Mouse (Mus musculus): Measurements from ENCODE around the gene Paqr4. TPM values are rescaled to one million over a fixed set of nuclear protein-coding genes. Genes with fewer than 3 reads are reported as not detected.
A peak's percentile ranks its signal among the peaks of the same experiment; 100 is the strongest.

Gene Paqr4
- polyA plus RNA-seq (2012; rRNA removed), result 0.69 and 0.85 TPM in 2 replicates

GRCm38 (mm10) chr17:23740598-23741021, at the start of gene Paqr4:
TSS of gene Paqr4 (minus strand) at chr17:23740867.
- no peak for TF ChIP-seq POLR2A (IDR thresholded peaks at IDR 0.05; ENCODE audit: control insufficient read depth, low read depth, low read length)
- no peak for TF ChIP-seq CTCF (IDR thresholded peaks at IDR 0.05; ENCODE audit: control insufficient read depth, insufficient read depth, insufficient replicate concordance, low read depth, low read length)
- Histone ChIP-seq H3K4me3 (ENCODE audit: control insufficient read depth, low read depth, low read length) (peak within 1 kb of the TSS; percentile 74), H3K4me1 (ENCODE audit: control insufficient read depth, insufficient read depth, low read length) (peaks cover 35% of the 10 kb centered on the region), H3K27ac (ENCODE audit: control insufficient read depth, insufficient read depth, low read depth, low read length) (no peak within 1 kb of the TSS), H3K36me3 (ENCODE audit: control insufficient read depth, insufficient read depth, low read length) (no peaks in the 10 kb centered on the region), H3K27me3 (ENCODE audit: control insufficient read depth, insufficient read depth, low read length) (0 out of 2 replicates have a peak, but pooled peaks cover 4% of the 10 kb centered on the region)

GRCm38 (mm10) chr17:23789749-23790268, 49.1 kb upstream of the Paqr4 start:
- TF ChIP-seq POLR2A (IDR thresholded peaks at IDR 0.05; ENCODE audit: control insufficient read depth, low read depth, low read length) (no peak), CTCF (IDR thresholded peaks at IDR 0.05; ENCODE audit: control insufficient read depth, insufficient read depth, insufficient replicate concordance, low read depth, low read length) (no peak)
- Histone ChIP-seq H3K27me3 (ENCODE audit: control insufficient read depth, insufficient read depth, low read length) (no peaks in the 10 kb centered on the region), H3K4me1 (ENCODE audit: control insufficient read depth, insufficient read depth, low read length) (peaks cover 14% of the 10 kb centered on the region), H3K36me3 (ENCODE audit: control insufficient read depth, insufficient read depth, low read length) (no peaks in the 10 kb centered on the region), H3K4me3 (ENCODE audit: control insufficient read depth, low read depth, low read length) (no peak overlapping the region; the same call in 1 of the 2 replicates), H3K27ac (ENCODE audit: control insufficient read depth, insufficient read depth, low read depth, low read length) (no peak overlapping the region; the same call in 1 of the 2 replicates)

- no peak overlapping the region for H3K27ac ChIP-seq (ENCODE audit: control insufficient read depth, insufficient read depth, low read depth, low read length)
- no peak overlapping the region for H3K4me3 ChIP-seq (ENCODE audit: control insufficient read depth, low read depth, low read length)
- no peaks in the 10 kb centered on the region for H3K36me3 ChIP-seq (ENCODE audit: control insufficient read depth, insufficient read depth, low read length)
- peaks cover 14% of the 10 kb centered on the region for H3K4me1 ChIP-seq (ENCODE audit: control insufficient read depth, insufficient read depth, low read length)
- no peaks in the 10 kb centered on the region for H3K27me3 ChIP-seq (ENCODE audit: control insufficient read depth, insufficient read depth, low read length)
- no peak for TF ChIP-seq POLR2A (IDR thresholded peaks at IDR 0.05; ENCODE audit: control insufficient read depth, low read depth, low read length)
- no peak for TF ChIP-seq CTCF (IDR thresholded peaks at IDR 0.05; ENCODE audit: control insufficient read depth, insufficient read depth, insufficient replicate concordance, low read depth, low read length)
Observed at GRCm38 (mm10) chr17:23788973-23789372, 48.3 kb upstream of the Paqr4 start.

GRCm38 (mm10) chr17:23786510-23786931, 45.9 kb upstream of the Paqr4 start:
- TF ChIP-seq CTCF (IDR thresholded peaks at IDR 0.05; ENCODE audit: control insufficient read depth, insufficient read depth, insufficient replicate concordance, low read depth, low read length) (no peak), POLR2A (IDR thresholded peaks at IDR 0.05; ENCODE audit: control insufficient read depth, low read depth, low read length) (no peak)
- H3K4me1 ChIP-seq (ENCODE audit: control insufficient read depth, insufficient read depth, low read length), result peaks cover 14% of the 10 kb centered on the region
- peak overlapping the region; percentile 14 for H3K4me3 ChIP-seq (ENCODE audit: control insufficient read depth, low read depth, low read length)
- H3K36me3 ChIP-seq (ENCODE audit: control insufficient read depth, insufficient read depth, low read length), result no peaks in the 10 kb centered on the region
- H3K27ac ChIP-seq (ENCODE audit: control insufficient read depth, insufficient read depth, low read depth, low read length), result no peak overlapping the region
- H3K27me3 ChIP-seq (ENCODE audit: control insufficient read depth, insufficient read depth, low read length), result no peaks in the 10 kb centered on the region

GRCm38 (mm10) chr17:23785561-23786471, 45.1 kb upstream of the Paqr4 start, which contains the start of gene Flywch2:
TSS of gene Flywch2 (minus strand) at chr17:23786081.
- H3K4me3 ChIP-seq (ENCODE audit: control insufficient read depth, low read depth, low read length), result peak within 1 kb of the TSS; percentile 70
- no peaks in the 10 kb centered on the region for H3K27me3 ChIP-seq (ENCODE audit: control insufficient read depth, insufficient read depth, low read length)
- no peak within 1 kb of the TSS for H3K27ac ChIP-seq (ENCODE audit: control insufficient read depth, insufficient read depth, low read depth, low read length)
- no peak for TF ChIP-seq CTCF (IDR thresholded peaks at IDR 0.05; ENCODE audit: control insufficient read depth, insufficient read depth, insufficient replicate concordance, low read depth, low read length)
- no peak for TF ChIP-seq POLR2A (IDR thresholded peaks at IDR 0.05; ENCODE audit: control insufficient read depth, low read depth, low read length)
- H3K4me1 ChIP-seq (ENCODE audit: control insufficient read depth, insufficient read depth, low read length), result peaks cover 12% of the 10 kb centered on the region
- H3K36me3 ChIP-seq (ENCODE audit: control insufficient read depth, insufficient read depth, low read length), result no peaks in the 10 kb centered on the region

- Histone ChIP-seq H3K4me3 (ENCODE audit: control insufficient read depth, low read depth, low read length) (no peak overlapping the region), H3K36me3 (ENCODE audit: control insufficient read depth, insufficient read depth, low read length) (no peaks in the 10 kb centered on the region), H3K4me1 (ENCODE audit: control insufficient read depth, insufficient read depth, low read length) (peaks cover 10% of the 10 kb centered on the region)
Observed at GRCm38 (mm10) chr17:23783352-23783751, 42.7 kb upstream of the Paqr4 start.

GRCm38 (mm10) chr17:23778447-23778846, 37.8 kb upstream of the Paqr4 start:
- H3K4me3 ChIP-seq (ENCODE audit: control insufficient read depth, low read depth, low read length), result no peak overlapping the region
- TF ChIP-seq CTCF (IDR thresholded peaks at IDR 0.05; ENCODE audit: control insufficient read depth, insufficient read depth, insufficient replicate concordance, low read depth, low read length), result no peak
- no peak for TF ChIP-seq POLR2A (IDR thresholded peaks at IDR 0.05; ENCODE audit: control insufficient read depth, low read depth, low read length)
- no peaks in the 10 kb centered on the region for H3K36me3 ChIP-seq (ENCODE audit: control insufficient read depth, insufficient read depth, low read length)
- no peaks in the 10 kb centered on the region for H3K4me1 ChIP-seq (ENCODE audit: control insufficient read depth, insufficient read depth, low read length)
- no peaks in the 10 kb centered on the region for H3K27me3 ChIP-seq (ENCODE audit: control insufficient read depth, insufficient read depth, low read length)
- no peak overlapping the region for H3K27ac ChIP-seq (ENCODE audit: control insufficient read depth, insufficient read depth, low read depth, low read length)

More at GRCm38 (mm10) chr17:23783352-23783751, 42.7 kb upstream of the Paqr4 start:
- H3K27ac ChIP-seq (ENCODE audit: control insufficient read depth, insufficient read depth, low read depth, low read length), result no peak overlapping the region
- TF ChIP-seq CTCF (IDR thresholded peaks at IDR 0.05; ENCODE audit: control insufficient read depth, insufficient read depth, insufficient replicate concordance, low read depth, low read length), result no peak
- no peak for TF ChIP-seq POLR2A (IDR thresholded peaks at IDR 0.05; ENCODE audit: control insufficient read depth, low read depth, low read length)
- no peaks in the 10 kb centered on the region for H3K27me3 ChIP-seq (ENCODE audit: control insufficient read depth, insufficient read depth, low read length)
